Mouse (Mus musculus) urinary bladder, postnatal 10 days (tissue): Measurements from ENCODE around the gene Wdr5b.
"Not testable (repeated sequence)": the region's sequence is repeated elsewhere in the genome, so short reads cannot be mapped to it uniquely, and the experiment has no call there.

Source experiments
- DNase-seq: peaks from one replicate; pipeline ENCODE4 v3.0.0; 2022; ENCODE audit warnings: low spot score

The Wdr5b gene

DNA sequence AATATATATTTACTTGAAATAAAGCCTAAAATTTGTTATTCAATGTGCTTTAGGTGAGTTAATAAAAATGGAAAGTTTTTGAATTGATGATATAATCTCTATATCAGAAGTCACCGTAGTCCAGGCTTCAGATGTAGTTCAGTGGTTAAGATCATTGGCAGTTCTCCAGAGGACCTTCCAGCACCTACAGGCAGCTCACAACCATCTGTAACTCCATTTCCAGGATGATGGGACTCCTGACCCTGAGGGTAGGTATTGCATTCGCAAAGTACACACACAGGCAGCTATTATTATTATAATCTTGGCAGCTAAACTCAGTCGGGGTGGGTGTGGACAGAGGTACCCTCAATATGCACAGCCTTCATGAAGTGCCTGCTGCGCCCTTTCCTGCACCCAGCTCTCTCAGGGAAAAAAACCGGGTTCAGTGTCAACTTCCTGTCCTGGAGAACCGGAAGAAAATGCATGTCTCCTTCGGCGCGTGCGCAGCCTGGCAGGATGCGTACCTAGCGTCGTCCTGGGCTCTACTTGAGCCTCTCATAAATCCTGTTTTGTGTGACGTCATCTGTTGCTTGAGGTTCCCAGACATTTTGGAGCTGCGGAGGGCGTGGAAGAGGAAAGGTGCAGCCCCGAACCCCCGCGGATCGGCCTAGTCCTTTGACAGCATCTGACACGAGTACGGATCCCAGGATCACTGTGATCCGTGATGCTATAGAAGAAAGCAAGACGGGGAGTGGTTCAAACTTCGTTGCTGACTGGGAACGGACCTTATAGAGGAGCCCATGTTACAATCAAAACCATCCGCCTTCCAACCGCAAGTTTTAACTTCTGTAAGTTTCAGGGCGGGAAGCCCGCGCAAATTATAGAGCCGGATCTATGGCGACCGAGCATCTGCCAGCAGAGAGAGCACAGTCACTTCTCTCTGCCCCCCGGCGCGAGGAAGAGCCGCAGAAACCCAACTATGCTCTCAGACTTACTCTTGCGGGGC is at the start of gene Wdr5b:
Gene Wdr5b (plus strand): TSS at position 551 of the 985 bp plus-strand sequence.
- DNase-seq = peak; percentile 32

DNA sequence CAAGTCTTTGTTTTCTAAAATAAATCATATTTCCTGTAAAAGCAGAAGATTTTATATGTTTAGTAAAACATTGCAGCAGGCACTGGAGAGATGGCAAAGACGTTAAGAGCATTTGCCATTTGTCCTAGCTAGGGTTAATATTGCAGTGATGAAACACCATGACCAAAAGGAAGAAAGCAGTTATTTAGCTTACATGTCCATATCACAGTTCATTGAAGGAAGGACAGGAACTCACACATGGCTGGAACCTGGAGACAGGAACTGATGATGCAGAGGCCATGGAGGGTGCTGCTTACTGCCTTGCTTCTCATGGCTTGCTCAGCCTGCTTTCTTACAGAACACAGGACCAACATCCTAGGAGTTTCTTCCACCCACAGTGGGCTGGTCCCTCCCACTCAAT is 48.6 kb upstream of the Wdr5b start:
- DNase-seq = no peak

DNA sequence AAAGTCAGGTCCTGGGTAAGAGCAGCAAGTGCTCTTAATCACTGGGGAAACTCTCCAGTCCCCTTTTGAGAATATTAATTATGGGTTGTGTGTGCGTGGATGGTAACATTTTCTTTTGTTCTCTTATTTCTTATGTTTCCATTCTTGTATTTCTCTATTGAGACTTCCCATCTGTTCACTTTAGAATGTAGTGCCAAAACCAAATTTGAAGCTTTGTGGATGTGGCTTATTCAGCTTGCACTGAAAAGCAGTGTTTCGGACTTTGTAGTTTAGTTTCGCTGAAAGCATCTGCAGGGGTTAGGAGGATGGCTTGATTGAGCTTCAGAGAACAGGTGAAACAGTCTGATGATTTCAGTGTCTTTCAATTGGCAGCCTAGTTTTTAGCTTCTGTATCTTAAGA is 47.7 kb upstream of the Wdr5b start:
- no peak for DNase-seq

DNA sequence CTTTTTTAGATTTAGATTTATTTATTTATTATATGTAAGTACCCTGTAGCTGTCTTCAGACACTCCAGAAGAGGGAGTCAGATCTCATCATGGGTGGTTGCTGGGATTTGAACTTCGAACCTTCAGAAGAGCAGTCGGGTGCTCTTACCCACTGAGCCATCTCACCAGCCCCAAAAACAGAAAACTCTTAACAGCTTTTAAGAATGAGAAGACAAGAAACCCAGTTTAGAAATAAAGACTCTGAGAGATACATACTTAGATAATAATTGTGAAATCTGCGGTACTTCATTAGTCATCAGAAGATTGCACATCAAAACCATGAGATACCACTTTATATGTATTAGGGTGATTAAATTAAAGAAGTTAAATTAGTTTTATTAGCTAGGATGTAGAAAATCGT is 42.1 kb upstream of the Wdr5b start:
- not testable (repeated sequence) for DNase-seq

DNA sequence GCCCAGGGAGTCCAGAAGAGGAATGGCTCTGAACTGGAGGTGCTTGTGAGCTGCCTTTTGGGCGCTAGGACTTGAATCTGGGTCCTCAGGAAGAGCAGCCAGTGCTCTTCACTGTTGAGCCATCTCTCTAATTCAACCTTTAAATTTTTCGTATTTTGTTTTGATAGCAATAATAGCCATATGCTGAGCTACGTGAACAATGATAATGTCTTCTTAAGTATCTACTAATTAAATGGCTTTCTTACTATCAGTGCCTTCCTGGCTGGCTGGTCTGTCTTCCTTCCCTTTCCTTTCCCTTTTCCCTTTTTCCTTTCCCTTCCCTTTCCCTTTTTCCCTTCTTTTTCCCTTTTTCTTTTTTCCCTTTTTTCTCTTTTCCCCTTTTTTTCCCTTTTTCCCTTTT is 32.6 kb upstream of the Wdr5b start:
- DNase-seq = no peak

DNA sequence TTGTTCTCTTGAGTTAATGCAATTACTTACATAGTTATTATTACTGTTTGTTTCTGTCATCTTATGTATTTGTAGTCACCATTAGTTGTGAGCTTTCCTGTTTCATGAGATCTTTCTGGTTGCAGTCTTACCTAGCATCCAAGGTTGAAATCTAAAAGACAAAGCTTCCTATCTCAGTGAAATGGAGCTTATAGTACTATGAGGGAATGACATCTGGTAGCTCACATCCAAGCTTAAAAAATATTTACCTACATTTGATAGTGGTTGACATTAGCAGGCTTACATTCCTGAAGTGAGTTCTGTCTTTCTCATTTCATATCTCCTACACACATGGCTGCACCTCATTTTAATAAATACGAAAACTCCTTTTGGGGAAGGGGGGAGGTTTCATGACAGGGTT is 24.7 kb upstream of the Wdr5b start:
- no peak for DNase-seq

DNA sequence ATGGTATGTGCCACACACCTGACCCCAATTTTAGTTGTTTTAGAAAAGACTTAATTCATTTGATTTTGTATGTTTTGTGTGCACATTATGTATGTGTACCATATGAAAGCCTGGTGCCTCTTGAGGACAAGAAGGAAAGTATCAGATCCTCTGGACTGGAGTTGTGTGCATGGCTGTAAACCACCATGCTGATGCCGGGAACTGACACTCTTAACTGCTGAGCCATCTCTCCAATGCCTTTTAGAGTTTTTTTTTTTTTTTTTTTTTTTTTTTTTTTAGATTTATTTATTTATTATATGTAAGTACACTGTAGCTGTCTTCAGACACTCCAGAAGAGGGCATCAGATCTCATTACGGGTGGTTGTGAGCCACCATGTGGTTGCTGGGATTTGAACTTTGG is 12.9 kb upstream of the Wdr5b start:
- not testable (repeated sequence) for DNase-seq

DNA sequence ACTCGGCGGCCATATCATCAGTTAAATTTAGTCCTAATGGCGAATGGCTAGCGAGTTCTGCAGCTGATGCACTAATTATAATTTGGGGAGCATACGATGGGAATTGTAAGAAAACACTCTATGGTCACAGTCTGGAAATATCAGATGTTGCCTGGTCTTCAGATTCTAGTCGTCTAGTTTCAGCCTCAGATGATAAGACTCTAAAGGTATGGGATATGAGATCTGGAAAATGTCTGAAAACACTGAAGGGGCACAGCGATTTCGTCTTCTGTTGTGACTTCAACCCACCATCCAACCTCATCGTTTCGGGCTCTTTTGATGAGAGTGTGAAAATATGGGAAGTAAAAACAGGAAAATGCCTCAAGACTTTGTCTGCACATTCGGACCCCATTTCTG is 633 bp downstream of the Wdr5b start:
- DNase-seq = no peak

DNA sequence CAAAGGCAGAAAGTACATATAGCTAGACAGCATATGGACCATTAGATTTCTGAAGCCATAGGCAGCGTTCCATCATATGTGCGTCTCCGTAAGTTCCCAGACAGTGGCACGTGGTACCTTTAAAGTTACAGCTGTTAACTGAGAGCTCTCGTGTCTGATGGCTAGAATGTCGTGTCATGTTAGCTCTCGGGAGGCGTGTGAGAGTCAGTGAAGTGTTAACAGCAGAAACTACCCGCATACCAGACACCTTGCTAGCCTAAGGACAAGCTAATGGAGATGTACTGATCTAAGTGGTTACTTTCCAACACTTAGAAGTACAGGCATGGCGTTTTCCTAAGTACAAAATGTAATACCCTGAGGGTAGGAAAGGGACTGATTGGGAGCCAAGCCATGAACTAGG is 2.1 kb downstream of the Wdr5b start:
- no peak for DNase-seq

DNA sequence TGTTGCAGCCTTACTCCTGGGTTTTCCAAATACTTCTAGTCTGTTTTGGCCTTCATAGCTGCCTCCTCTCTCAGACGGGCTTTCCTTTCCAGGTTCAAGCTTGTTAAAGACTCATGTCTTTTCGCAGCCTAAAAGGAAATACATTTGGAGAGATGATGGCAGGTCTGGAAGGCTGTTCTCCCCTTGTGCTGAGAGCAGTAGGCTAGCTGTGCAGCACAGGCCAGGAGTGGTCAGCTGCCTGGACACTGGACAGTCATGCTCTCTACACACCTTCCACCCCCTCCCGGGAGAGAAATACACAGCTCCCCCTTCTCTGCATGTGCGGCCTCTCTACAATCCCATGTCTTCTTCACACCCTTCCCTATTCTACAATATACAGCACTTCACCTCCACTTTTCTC is 3.0 kb downstream of the Wdr5b start:
- DNase-seq = no peak

DNA sequence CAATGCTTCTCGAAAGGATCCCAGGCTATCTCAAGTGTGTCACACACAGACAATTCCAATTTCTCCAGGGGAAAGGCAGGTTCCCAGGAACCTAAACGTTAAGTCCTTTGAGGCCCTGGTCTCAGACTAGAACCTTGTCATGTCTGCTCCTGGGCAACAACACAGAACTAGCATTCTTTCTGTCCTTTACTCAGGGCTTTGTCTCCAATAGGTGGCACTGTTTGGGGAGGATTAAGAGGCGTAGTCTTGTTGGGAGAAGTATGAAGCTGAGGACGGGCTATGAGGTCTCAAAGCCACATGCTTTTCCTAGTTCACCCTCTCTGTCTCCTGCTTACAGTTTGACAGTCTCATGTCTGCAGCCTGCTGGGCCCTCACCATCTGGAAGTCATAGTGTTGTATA is 6.5 kb downstream of the Wdr5b start:
- no peak for DNase-seq

DNA sequence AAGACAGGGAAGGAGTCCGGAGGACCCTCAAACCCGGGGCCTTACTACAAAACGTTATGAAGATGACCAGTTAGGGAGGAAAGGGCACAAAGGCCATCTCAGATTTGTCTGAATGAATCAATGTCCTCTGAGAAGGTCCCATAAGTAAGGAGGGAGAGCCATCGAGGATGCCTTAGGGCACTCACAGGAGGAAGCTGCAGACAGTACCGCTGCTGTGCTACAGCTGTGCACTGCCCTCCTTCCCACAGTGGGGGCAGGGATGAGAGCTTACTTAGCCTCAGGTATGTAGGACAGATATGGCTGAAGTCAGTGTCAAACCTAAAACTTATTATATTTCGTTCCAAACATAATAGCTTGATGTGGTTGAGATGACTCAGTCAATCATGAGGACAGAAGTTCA is 10.5 kb downstream of the Wdr5b start:
- DNase-seq = no peak

DNA sequence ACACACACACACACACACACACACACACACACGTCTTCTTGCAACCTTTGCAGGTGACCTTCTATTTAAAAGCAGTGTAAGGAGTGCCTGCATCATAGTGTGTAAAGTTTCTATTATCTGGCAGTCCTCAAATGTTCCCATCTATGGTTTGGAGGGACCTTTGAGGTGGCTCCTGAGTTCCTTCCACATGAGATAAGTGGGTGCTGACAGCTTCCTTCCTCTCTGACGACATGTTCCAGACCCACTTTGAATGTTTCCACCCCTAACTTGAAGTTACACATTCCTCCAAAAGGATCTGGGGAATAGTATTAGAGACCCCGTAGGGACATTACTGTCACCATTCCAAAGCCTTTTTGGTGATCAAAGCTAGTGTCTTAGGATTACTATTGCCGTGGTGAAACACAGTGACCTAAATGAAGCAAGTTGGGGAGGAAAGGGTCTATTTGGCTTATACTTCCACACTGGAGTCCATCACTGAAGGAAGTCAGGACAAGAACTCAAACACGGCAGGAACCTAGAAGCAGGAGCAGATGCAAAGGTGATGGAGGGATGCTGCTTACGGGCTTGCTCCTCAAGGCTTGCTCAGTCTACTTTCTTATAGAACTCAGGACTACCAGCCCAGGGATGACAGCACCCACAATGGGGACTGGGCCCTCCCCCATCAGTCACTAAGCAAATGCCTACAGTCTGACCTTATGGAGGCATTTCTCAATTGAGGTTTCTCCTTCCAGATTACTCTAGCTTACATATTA is 12.7 kb downstream of the Wdr5b start:
- DNase-seq = no peak

DNA sequence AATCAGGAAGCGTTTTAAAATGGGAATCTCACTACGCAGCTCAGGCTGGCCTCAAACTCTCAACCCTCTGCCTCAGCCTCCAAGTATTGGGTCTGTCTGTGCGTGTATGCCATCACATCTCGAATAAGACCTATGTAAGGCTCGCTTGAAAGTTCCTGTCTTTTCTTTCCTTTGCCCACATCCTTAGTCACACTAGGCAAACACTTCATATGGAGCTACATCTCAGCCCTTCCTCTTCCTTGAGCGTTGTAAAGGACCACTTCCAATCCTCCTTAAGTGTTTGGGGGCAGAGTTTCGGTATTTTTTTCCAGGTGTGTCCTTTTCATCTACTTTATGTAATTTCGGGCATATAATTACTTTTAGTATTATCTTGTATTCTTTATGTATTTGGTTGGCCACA is 13.9 kb downstream of the Wdr5b start:
- DNase-seq = no peak

DNA sequence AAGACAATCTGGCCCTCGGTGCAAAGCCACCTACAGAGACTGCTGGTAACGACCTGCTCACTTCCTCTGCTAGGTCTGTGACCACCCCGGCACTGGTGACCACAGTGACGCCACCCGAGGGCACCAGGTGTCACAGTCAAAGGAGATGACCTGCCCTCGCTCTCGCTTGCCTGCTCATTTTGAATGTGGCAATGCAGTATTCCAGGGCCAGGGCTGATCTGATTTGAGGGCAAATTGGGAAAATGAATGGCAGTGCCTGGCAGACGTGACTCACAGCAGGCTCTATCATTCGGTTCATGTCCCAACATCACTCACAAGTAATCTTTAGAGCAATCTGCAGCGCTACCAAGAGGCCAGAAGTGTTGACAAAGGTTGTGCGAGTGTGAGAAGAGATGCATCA is 15.4 kb downstream of the Wdr5b start:
- no peak for DNase-seq

DNA sequence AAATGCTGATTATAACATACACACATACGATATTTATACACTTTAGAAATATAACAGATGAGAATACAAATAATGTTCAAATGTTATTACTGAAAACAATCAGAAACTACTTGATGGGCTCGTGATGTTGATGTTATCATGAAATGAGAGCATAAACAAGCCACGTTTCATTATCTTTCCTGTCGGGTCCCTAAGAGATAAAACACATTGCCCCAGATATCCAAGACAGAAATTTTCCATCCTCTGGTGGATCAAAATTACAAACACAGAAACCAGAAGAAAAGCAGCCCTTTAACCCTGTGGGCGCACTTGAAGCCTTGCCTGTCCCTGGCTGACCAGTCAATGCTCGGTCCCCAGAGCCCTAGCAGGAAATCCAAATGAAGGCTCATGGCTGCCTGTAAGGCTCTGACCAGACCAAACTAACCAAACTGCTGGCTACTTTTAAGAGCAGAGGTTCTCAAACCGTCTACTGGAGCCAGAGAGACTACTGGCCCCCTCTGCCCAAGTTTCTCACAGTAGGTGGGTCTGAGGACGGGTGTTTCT is 17.0 kb downstream of the Wdr5b start:
- DNase-seq = no peak

DNA sequence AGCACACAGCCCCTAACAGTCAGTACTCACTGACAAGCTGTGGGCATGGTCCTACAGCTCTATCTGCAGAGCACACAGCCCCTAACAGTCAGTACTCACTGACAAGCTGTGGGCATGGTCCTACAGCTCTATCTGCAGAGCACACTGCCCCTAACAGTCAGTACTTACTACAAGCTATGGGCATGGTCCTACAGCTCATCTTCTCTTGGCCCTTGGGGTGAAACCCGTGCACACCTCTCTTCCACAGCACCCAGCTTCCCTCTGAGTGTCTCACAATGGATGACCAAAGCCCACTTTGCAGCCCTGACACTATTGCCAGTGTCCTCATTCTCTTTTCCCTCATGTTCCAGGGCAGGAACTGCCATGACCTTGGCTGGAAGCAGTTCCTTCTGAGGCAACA is 21.5 kb downstream of the Wdr5b start:
- DNase-seq = not testable (repeated sequence)

DNA sequence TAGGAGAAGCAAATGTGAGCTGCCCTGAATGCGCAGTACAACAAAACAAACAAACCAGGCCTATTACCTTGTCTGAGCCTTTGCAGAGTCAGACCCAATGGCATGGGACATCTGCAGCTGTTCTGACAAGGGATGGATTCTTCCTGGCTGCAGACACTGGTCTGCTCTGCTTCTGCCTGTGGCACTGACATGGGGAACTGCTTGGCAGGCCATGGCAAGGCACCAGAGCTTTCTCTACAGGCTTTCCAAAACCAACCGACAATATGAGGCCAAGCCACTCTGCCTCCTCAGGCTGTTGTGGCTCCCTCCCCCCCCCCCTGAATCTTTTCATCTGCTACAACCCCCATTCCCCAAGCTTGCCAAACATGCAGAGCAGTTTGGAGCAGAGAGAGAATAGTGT is 22.3 kb downstream of the Wdr5b start:
- no peak for DNase-seq

DNA sequence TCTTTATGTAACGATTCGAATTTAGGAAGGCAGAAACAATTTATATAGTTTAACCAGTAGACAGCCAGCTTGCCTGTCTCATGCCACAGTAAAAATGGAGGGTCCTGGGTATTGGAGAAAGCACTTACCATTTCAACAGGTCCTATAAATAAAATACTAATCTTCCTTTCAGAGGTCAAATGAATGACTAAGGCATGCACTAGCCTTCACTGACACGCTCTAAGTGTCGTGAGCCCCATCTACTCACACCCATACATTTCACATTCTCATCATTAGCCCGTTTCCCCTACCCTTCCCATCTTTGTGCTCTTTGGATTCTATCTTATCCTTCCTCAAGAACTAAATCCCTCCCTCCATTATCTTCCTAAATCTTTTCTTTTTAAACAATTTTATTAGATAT is 23.9 kb downstream of the Wdr5b start:
- DNase-seq = no peak

DNA sequence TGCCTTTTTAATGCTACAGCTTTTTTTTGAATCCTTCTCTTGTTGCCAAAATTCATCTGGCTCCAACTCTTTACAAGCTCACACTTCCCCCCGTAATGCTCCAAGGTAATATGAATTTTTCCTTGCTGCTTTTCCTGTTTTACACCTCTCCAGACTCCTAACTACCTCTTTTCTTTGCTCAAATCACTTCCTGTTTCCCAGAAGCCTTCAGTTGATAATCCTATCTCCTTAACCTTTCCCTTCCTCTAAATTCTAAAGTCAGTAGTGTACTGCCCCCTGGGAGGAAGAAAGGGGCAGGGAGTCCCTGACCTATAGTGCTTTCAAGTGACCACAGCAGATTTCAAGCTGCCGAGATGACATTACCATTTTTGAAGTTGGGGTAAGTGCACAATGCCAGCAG is 26.7 kb downstream of the Wdr5b start:
- no peak for DNase-seq

DNA sequence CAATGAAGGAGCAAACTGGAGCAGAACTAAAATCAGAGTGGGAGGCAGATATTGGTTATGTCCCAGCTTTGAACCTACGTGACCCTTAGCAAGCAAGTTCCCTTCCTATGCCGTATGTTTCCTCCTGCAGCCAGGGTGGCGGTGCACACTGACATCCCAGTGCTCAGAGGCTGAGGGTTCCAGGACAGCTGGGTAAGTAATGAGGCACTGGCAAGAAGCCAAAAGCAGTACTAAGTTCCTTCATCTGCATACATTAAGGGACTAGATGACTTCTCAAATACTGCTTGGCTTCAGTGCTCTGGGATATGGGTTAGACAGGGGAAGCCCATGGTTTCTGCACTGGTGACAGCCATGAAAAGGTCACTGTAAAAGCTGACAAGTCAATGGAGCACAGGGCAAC is 27.4 kb downstream of the Wdr5b start:
- DNase-seq = no peak

DNA sequence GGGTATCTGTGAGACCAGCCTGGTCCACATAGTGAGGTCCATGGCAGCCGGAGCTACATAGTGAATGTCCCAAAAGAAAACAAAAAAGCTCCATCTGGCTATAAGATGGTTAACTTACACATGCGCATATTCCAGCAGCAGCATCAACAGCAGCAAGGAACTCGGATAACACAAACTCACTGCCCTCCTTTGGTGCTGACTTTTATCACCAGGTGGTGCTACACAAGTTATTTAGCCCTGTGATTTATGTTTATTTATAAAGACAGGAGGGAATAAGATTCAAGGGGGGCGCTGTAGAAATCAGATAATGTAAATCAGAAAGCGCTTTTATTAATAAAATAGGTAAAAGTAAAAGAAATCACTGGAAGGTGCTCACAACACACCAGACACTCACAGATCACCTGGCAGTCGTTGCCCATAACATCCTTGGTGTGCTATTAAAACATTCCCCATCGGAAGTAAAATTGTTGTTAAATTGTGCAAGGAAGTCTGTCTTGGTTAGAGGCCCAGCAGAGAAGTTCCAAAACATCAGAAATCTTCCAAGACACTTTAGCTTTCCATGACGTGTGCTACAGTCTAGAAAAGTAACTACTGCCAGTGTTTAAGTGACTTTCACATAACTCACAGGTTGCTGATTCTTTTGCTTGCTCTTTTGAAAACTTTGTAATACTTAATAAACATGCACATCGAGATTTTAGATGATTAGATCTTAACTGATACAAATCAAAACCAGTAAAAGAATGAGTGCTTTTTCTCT is 29.0 kb downstream of the Wdr5b start:
- no peak for DNase-seq
